Mouse (Mus musculus): ENCODE data around the gene Gm47841. TPM values are rescaled to one million over a fixed set of nuclear protein-coding genes. Genes with fewer than 3 reads are reported as not detected.

Gene Gm47841
- total and polyA plus RNA-seq, 3 experiments, result not detected

DNA sequence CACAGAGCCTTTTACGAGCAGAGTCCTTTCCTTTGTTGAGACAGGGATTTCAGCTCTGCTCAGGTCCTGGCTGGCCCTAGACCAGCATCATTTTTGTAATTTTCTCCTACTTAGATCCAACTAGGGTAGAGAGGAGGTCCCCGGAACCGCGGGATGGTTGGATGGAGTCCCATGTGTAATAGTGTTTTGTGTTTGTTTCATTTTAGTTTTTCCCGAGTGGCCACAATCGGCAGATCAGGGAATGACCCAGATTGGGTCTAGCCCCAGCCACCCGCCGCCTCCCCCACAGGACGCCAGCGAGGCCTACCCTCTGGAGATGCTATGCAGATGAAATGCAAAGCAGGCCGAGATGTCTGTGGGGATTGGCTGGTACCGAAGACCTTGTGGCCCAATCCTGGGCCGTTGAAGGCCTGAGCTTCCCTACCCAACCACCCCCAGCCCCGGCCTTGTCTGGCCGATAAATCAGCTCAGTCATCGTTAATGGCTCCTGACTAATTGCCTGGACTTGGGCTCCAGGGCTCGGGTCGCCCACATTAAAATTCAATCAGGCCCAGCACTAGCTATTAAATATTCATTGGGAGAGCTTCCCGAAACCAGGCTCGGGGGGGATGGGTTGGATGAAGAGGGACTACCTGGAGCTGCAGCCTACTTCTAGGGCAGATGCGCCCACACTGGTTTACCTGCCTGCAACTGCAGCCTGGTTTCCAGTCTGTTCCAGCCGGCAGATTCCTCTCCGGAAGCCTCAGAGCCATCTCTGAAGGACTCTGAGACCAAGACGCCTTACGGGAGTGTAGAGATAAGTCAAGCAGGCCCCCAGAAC is 45.8 kb upstream of the Gm47841 start:
- Histone ChIP-seq H3K4me2 (ENCODE audit: insufficient read depth, low read depth, poor library complexity, severe bottlenecking) (no peak overlapping the region), H3K4me3 (replicated peaks in 1 of 3; ENCODE audit: low read depth in 2 of 3, low read length in 2 of 3, poor library complexity in 1 of 3) (no peak overlapping the region), H3K79me2 (replicated peaks; ENCODE audit: control insufficient read depth, extremely low read depth, insufficient read depth, poor library complexity, severe bottlenecking) (no peaks in the 10 kb centered on the region), H3K27me3 (replicated peaks) (peaks cover 58% of the 10 kb centered on the region), H3K36me3 (replicated peaks in 1 of 2; ENCODE audit: control insufficient read depth in 1 of 2, insufficient read depth in 1 of 2, low read length in 1 of 2) (no peaks in the 10 kb centered on the region), H3K9me3 (replicated peaks; ENCODE audit: low read length) (no peaks in the 10 kb centered on the region), H3K4me1 (ENCODE audit: control insufficient read depth in 1 of 2, insufficient read depth in 2 of 2) (peaks cover 2 to 6% of the 10 kb centered on the region in 2 experiments; a peak in 3 of 4 replicates), H3K9ac (ENCODE audit: insufficient read depth, low read depth) (no peak overlapping the region), H3K27ac (ENCODE audit: insufficient read depth, low read depth) (no peak overlapping the region)
- dilution Hi-C loops (cut with MboI; ENCODE audit: extremely low pct_ligation_motif_present, extremely low pct_unique_long_range_greater_than_20kb, low sequenced_read_pairs) (no loop called here), in situ Hi-C loops (cut with MboI; ENCODE audit: low pct_ligation_motif_present, low pct_unique_long_range_greater_than_20kb, low sequenced_read_pairs) (no loop called here)
- no peak for TF ChIP-seq ZMIZ1 (IDR thresholded peaks at IDR 0.05; ENCODE audit: low read depth, low read length)
- no peak for TF ChIP-seq HCFC1 (IDR thresholded peaks at IDR 0.05; ENCODE audit: low read depth, low read length)
- no peak for TF ChIP-seq MAX (IDR thresholded peaks at IDR 0.05; ENCODE audit: low read length)
- no peak for TF ChIP-seq ETS1 (conservative IDR thresholded peaks at IDR 0.05; ENCODE audit: low read depth, low read length)
- no peak for TF ChIP-seq USF1 (IDR thresholded peaks at IDR 0.05; ENCODE audit: low read depth, low read length)
- no peak for TF ChIP-seq CTCF (conservative IDR thresholded peaks at IDR 0.05 in 1 of 2, IDR thresholded peaks at IDR 0.05 in 1 of 2; ENCODE audit: low read depth in 2 of 2, low read length in 2 of 2)
- no peak for TF ChIP-seq RAD21 (IDR thresholded peaks at IDR 0.05; ENCODE audit: low read depth, low read length)
- TF ChIP-seq RCOR1 (conservative IDR thresholded peaks at IDR 0.05; ENCODE audit: low read depth, low read length), result no peak
- no peak for TF ChIP-seq TCF12 (IDR thresholded peaks at IDR 0.05; ENCODE audit: low read depth, low read length)
- TF ChIP-seq ZNF384 (IDR thresholded peaks at IDR 0.05; ENCODE audit: low read depth, low read length), result no peak
- DNase-seq (ENCODE audit: extremely low read depth), result no peak

DNA sequence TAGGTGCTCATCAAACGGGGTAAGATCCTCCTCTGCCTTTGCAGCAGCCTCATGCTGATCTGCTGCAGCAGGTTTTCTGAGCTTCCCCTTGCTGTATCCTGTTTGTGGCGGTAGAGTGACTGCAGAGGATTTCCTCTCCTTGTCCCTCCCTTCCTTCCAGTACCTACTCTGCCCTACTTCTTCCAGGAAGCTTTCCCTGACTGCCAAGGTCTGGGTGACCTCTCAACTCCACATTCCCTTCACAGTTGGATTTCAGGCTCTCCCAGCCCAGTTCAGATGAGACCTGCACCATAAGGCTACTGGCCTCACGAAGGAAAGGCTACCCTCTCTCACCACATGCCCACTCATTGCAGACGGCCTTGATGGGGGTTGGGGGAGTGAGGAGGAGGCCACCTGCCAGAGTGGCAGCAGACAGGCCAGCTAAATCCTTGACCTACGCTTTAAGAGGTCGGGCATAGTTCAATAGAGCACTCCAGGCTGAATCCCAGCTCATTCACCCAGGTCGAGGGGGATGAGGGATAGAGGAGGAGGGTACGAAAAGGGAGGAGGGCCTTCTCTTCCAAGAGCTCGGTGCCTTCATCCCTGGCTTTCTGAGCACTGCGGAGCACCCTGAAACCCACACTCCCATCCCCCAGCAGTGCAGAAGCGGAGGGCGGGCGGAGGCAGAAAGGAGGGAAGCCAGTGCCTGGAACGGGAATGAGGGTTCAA is 45.1 kb upstream of the Gm47841 start:
- Histone ChIP-seq H3K27me3 (replicated peaks) (peaks cover 60% of the 10 kb centered on the region), H3K4me1 (ENCODE audit: control insufficient read depth in 1 of 2, insufficient read depth in 2 of 2) (peaks cover 2 to 6% of the 10 kb centered on the region in 2 experiments; a peak in 3 of 4 replicates), H3K9ac (ENCODE audit: insufficient read depth, low read depth) (no peak overlapping the region), H3K36me3 (replicated peaks in 1 of 2; ENCODE audit: control insufficient read depth in 1 of 2, insufficient read depth in 1 of 2, low read length in 1 of 2) (no peaks in the 10 kb centered on the region), H3K27ac (ENCODE audit: insufficient read depth, low read depth) (no peak overlapping the region), H3K4me3 (replicated peaks in 1 of 3; ENCODE audit: low read depth in 2 of 3, low read length in 2 of 3, poor library complexity in 1 of 3) (no peak overlapping the region), H3K4me2 (ENCODE audit: insufficient read depth, low read depth, poor library complexity, severe bottlenecking) (no peak overlapping the region), H3K79me2 (replicated peaks; ENCODE audit: control insufficient read depth, extremely low read depth, insufficient read depth, poor library complexity, severe bottlenecking) (no peaks in the 10 kb centered on the region), H3K9me3 (replicated peaks; ENCODE audit: low read length) (no peaks in the 10 kb centered on the region)
- dilution Hi-C loops (cut with MboI; ENCODE audit: extremely low pct_ligation_motif_present, extremely low pct_unique_long_range_greater_than_20kb, low sequenced_read_pairs), result no loop called here
- in situ Hi-C loops (cut with MboI; ENCODE audit: low pct_ligation_motif_present, low pct_unique_long_range_greater_than_20kb, low sequenced_read_pairs), result no loop called here
- no peak for DNase-seq (ENCODE audit: extremely low read depth)
- no peak for TF ChIP-seq BHLHE40 (IDR thresholded peaks at IDR 0.05; ENCODE audit: low read depth, low read length)
- no peak for TF ChIP-seq MYC (IDR thresholded peaks at IDR 0.05; ENCODE audit: low read depth, low read length)
- TF ChIP-seq SIN3A (IDR thresholded peaks at IDR 0.05; ENCODE audit: low read length), result no peak
- no peak for TF ChIP-seq TCF12 (IDR thresholded peaks at IDR 0.05; ENCODE audit: low read depth, low read length)
- no peak for TF ChIP-seq MXI1 (IDR thresholded peaks at IDR 0.05; ENCODE audit: low read depth, low read length)

All from CH12.LX (cell line).